Mouse (Mus musculus) thymus, adult 2 months (tissue): ENCODE data around the gene St6gal1. TPM values are rescaled to one million over a fixed set of nuclear protein-coding genes. Genes with fewer than 3 reads are reported as not detected.

Experiments used
- DNase-seq: peaks from one replicate; pipeline ENCODE4 v3.0.0; 2021
- H3K27ac ChIP-seq: fragments of 200-500 bp; 2 replicates; pipeline ENCODE4 v1.5.1; 2012; ENCODE audit warnings: low read length, control low read depth; ENCODE audit not compliant: control insufficient read depth, insufficient read depth
- H3K27me3 ChIP-seq: fragments of 200-500 bp; 2 replicates; pipeline ENCODE4 v1.6.1; 2012; ENCODE audit warnings: mild to moderate bottlenecking, low read length, moderate library complexity, mixed read lengths; ENCODE audit not compliant: control insufficient read depth, insufficient read depth
- H3K36me3 ChIP-seq: fragments of 200-500 bp; 2 replicates; pipeline ENCODE4 v1.6.1; 2012; ENCODE audit warnings: mild to moderate bottlenecking, low read length, moderate library complexity; ENCODE audit not compliant: control insufficient read depth, insufficient read depth
- H3K4me1 ChIP-seq: fragments of 200-500 bp; replicated peaks from 2 replicates; pipeline ENCODE4 v1.6.1; 2012; ENCODE audit warnings: low read length; ENCODE audit not compliant: control insufficient read depth, insufficient read depth
- H3K4me3 ChIP-seq: fragments of 200-500 bp; 2 replicates; pipeline ENCODE4 v1.5.1; 2012; ENCODE audit warnings: mild to moderate bottlenecking, low read length, control low read depth, moderate library complexity; ENCODE audit not compliant: control insufficient read depth, insufficient read depth
- CTCF ChIP-seq: fragments of 200-500 bp; IDR thresholded peaks from 2 replicates; pipeline ENCODE4 v1.5.1; 2012; ENCODE audit warnings: mild to moderate bottlenecking, control low read depth, low read length, moderate library complexity, borderline replicate concordance; ENCODE audit not compliant: control insufficient read depth, poor library complexity, insufficient read depth; ENCODE audit errors: extremely low read depth
- POLR2A ChIP-seq: fragments of 200-500 bp; IDR thresholded peaks from 2 replicates; pipeline ENCODE4 v1.6.1; 2012; ENCODE audit warnings: mild to moderate bottlenecking, low read length, control low read depth, moderate library complexity; ENCODE audit not compliant: control insufficient read depth, poor library complexity, insufficient read depth; ENCODE audit errors: extremely low read depth
- WGBS: fragments of 180-500 bp; shearing (Covaris S2); methylation state at CpG from one replicate; pipeline ENCODE4 v1.1.7; 2018; 5-methylcytosine and 5-hydroxymethylcytosine counted together
- polyA plus RNA-seq: library from polyadenylated mRNA; depleted of rRNA; stranded (reverse); fragments of >200 nt; gene quantifications from 2 replicates; pipeline ENCODE4 v1.2.3, GENCODE M21; 2012

Gene St6gal1
- polyA plus RNA-seq, 1 experiment: 33.2 TPM

- Histone ChIP-seq H3K36me3 (no peaks in the 10 kb centered on the region), H3K27ac (no peak overlapping the region), H3K27me3 (no peaks in the 10 kb centered on the region), H3K4me1 (peaks cover 31% of the 10 kb centered on the region), H3K4me3 (no peak overlapping the region)
- no peak for TF ChIP-seq CTCF
- no peak for TF ChIP-seq POLR2A
- 90% methylated on average over 9 of the region's 9 CpGs for WGBS
- DNase-seq: no peak
These were observed 65.6 kb downstream of the St6gal1 start for GRCm38 (mm10) chr16:23290171-23290570.

GRCm38 (mm10) chr16:23291521-23291920, 67.0 kb downstream of the St6gal1 start:
- H3K4me3 ChIP-seq: no peak overlapping the region
- WGBS: 92% methylated on average over 5 of the region's 5 CpGs
- TF ChIP-seq CTCF: no peak
- TF ChIP-seq POLR2A: no peak
- H3K36me3 ChIP-seq: no peaks in the 10 kb centered on the region
- H3K4me1 ChIP-seq: peaks cover 22% of the 10 kb centered on the region
- H3K27me3 ChIP-seq: no peaks in the 10 kb centered on the region
- H3K27ac ChIP-seq: no peak overlapping the region
- no peak for DNase-seq

DNA sequence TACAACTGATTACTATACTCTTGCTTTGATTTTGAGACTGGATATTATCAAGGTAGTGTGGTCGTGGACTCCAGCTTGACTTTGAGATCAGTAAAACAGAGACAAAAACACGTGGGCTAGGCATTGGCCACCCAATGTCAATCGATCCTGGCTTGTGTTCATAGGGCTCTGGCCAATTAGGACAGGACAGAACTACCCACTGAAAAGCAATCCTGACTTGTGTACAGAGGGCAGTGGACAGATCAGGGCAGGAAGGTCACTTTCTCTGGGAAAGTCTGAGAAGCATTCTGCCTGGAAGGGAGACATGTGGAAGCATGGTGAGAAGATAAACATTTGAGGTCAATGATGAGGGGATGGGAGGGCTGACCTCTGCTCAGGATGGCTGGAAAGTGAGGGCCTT, 69.7 kb downstream of the St6gal1 start:
- H3K36me3 ChIP-seq: no peaks in the 10 kb centered on the region
- no peak for DNase-seq
- no peak overlapping the region for H3K27ac ChIP-seq
- H3K27me3 ChIP-seq: no peaks in the 10 kb centered on the region
- peaks cover 10% of the 10 kb centered on the region for H3K4me1 ChIP-seq
- WGBS: 90% methylated on average over 3 of the region's 3 CpGs
- TF ChIP-seq CTCF: no peak
- no peak for TF ChIP-seq POLR2A
- no peak overlapping the region for H3K4me3 ChIP-seq

GRCm38 (mm10) chr16:23294747-23295146, 70.2 kb downstream of the St6gal1 start:
- Histone ChIP-seq H3K4me3 (no peak overlapping the region), H3K4me1 (peaks cover 10% of the 10 kb centered on the region), H3K27me3 (no peaks in the 10 kb centered on the region), H3K27ac (no peak overlapping the region), H3K36me3 (no peaks in the 10 kb centered on the region)
- DNase-seq: no peak
- WGBS: 95% methylated on average over 6 of the region's 6 CpGs
- TF ChIP-seq CTCF: no peak
- TF ChIP-seq POLR2A: no peak

DNA sequence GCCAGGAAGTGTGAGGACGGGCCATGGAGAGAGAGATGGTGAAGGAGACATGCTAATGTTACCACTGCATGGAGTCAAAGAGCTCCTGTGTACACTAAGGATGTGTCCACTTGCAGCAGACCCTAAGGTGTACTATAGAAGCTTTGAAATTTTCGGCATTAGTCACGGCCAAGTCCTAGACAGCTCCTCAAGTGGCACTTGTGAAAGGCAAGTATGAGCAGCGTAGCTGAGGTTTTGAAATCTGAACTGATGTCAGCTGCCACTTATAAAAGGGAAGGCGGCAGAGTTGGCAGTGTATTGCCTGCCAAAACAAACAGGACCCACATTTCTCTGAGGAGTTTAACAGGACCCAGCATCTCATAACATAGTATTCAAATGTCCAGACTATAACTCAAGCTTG, 71.2 kb downstream of the St6gal1 start:
- no peaks in the 10 kb centered on the region for H3K27me3 ChIP-seq
- WGBS: 89% methylated on average over 5 of the region's 5 CpGs
- no peak for DNase-seq
- no peak for TF ChIP-seq CTCF
- no peak for TF ChIP-seq POLR2A
- no peaks in the 10 kb centered on the region for H3K36me3 ChIP-seq
- H3K4me1 ChIP-seq: 0 out of 2 replicates have a peak, but pooled peaks cover 4% of the 10 kb centered on the region
- H3K4me3 ChIP-seq: no peak overlapping the region
- no peak overlapping the region for H3K27ac ChIP-seq

DNA sequence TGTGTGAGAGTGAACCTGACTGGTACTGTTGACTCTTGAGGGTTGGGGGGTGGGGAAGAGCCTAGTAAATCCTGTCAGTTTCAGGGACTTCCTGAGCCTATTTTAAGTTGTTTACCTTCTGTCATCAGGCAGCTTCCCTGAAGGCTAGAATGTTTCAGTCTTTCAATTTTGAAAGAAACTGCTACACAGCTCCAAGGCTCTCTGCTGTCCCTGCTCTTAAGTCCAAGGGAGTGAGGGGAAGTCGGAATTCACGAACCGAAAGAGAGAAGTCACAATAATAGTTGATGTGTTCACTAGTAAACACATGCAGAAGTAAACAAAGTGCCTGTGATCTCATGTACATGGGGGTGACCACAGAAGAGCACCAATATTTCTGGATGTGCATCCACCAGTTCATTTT, 72.2 kb downstream of the St6gal1 start:
- Histone ChIP-seq H3K27me3 (no peaks in the 10 kb centered on the region), H3K4me1 (0 out of 2 replicates have a peak, but pooled peaks cover 4% of the 10 kb centered on the region), H3K4me3 (no peak overlapping the region), H3K36me3 (no peaks in the 10 kb centered on the region), H3K27ac (no peak overlapping the region)
- no peak for DNase-seq
- WGBS: 96% methylated on average over 3 of the region's 3 CpGs
- TF ChIP-seq POLR2A (no peak), CTCF (no peak)

DNA sequence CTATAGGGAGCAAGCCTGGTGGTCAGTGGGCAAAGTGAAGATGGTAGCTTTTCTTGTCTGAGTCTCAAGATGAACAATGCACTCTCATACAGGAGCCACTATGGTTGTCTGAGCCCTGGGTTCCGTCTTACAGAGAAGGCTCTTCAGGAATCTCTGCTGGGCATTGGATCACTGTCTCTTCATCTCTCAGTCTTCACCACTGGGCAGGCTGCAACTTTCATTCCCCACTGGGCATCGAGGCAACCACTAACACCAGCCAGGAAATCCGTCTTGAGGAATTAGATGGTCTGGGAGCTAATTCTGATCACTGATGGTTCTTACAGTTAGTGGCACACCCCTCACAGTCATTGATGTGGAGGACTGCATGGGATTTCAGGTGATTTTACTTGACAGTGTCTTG, 73.9 kb downstream of the St6gal1 start:
- DNase-seq: no peak
- Histone ChIP-seq H3K4me3 (no peak overlapping the region), H3K27me3 (no peaks in the 10 kb centered on the region), H3K4me1 (0 out of 2 replicates have a peak, but pooled peaks cover 6% of the 10 kb centered on the region), H3K27ac (no peak overlapping the region), H3K36me3 (no peaks in the 10 kb centered on the region)
- WGBS: 94% methylated on average over 3 of the region's 3 CpGs
- TF ChIP-seq POLR2A (no peak), CTCF (no peak)
